Comparison of ENCODE assay signal across 20 mouse cellular contexts in the genomic region with DNA sequence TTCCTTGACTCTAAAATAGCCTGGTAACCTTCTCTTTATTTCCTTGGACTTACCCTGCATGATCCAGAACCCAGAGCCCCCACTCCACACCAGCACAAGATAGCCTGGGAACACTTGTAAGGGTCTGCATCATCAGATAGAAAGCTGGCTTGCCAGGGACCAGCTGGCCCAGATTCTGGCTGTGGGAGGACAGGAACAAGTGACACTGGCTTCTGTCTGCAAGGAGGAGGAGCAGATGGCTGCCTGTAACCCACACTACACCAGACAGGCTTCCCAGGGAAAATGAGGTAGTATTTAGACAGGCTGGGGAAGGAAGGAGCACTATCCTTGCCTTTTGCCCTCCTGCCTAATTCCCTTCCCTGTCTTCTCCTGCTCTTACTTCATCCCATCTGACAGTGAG.
DNase-seq lines count a peak whose midpoint lies in the region; ATAC-seq and TF ChIP-seq lines count a peak whose summit lies in the region.
"Had no signal": no experiment of that assay in that cellular context is flagged by ENCODE, and none has a peak within 500 bp of the region (broad histone marks: within the 10 kb centered on the region; RNA-seq: fewer than 3 reads in every experiment).

No protein-coding gene starts in this region.

- TF ChIP-seq CTCF in forebrain, postnatal 0 days (IDR thresholded peaks at IDR 0.05; ENCODE audit: low read depth), result no peak
- no peak for TF ChIP-seq CTCF in layer of hippocampus, adult 2 months (conservative IDR thresholded peaks at IDR 0.05)

- intact Hi-C loops in gastrocnemius, postnatal 36 days (cut with DNase I), result no loop called here

- ATAC-seq in forebrain, postnatal 0 days, result 0 out of 2 replicates have a peak, but pooled peaks have one; percentile 36
- ATAC-seq in forebrain, embryonic 13.5 days, result no peak
- no peak for ATAC-seq in kidney, embryonic 15.5 days (replicated peaks; ENCODE audit: low FRiP score)
- ATAC-seq: forebrain, embryonic 15.5 days; hindbrain, postnatal 0 days had no signal

- peaks cover 6% of the 10 kb centered on the region; the same call in 1 of the 2 replicates for H3K36me3 ChIP-seq in forebrain, postnatal 0 days (ENCODE audit: insufficient read depth)
- H3K36me3 ChIP-seq in forebrain, embryonic 13.5 days (ENCODE audit: poor library complexity, severe bottlenecking), result no peaks in the 10 kb centered on the region
- H3K36me3 ChIP-seq in kidney, embryonic 15.5 days, result no peaks in the 10 kb centered on the region
- H3K36me3 ChIP-seq: embryonic facial prominence, embryonic 13.5 days; forebrain, embryonic 15.5 days; limb, embryonic 13.5 days; liver, embryonic 13.5 days had no signal

- H3K4me1 ChIP-seq in forebrain, postnatal 0 days (ENCODE audit: insufficient read depth), result no peaks in the 10 kb centered on the region
- 0 out of 2 replicates have a peak, but pooled peaks cover 6% of the 10 kb centered on the region for H3K4me1 ChIP-seq in forebrain, embryonic 13.5 days
- peaks cover 8% of the 10 kb centered on the region for H3K4me1 ChIP-seq in kidney, embryonic 15.5 days
- H3K4me1 ChIP-seq: embryonic facial prominence, embryonic 13.5 days; forebrain, embryonic 15.5 days; liver, embryonic 13.5 days had no signal

- H3K27me3 ChIP-seq in forebrain, postnatal 0 days (ENCODE audit: insufficient read depth, low read length), result no peaks in the 10 kb centered on the region
- no peaks in the 10 kb centered on the region for H3K27me3 ChIP-seq in forebrain, embryonic 13.5 days
- H3K27me3 ChIP-seq in kidney, embryonic 15.5 days, result no peaks in the 10 kb centered on the region
- H3K27me3 ChIP-seq: embryonic facial prominence, embryonic 13.5 days; forebrain, embryonic 15.5 days; limb, embryonic 13.5 days had no signal

- H3K9ac ChIP-seq in forebrain, postnatal 0 days, result no peak overlapping the region
- no peak overlapping the region for H3K9ac ChIP-seq in forebrain, embryonic 13.5 days
- no peak overlapping the region for H3K9ac ChIP-seq in kidney, embryonic 15.5 days
- H3K9ac ChIP-seq: embryonic facial prominence, embryonic 13.5 days; forebrain, embryonic 15.5 days; limb, embryonic 13.5 days; liver, embryonic 13.5 days; lung, embryonic 14.5 days had no signal

- no peak for DNase-seq in forebrain, postnatal 0 days
- peak; percentile 91 for DNase-seq in brain, adult 2 months (ENCODE audit: low read depth, low spot score)
- peak; percentile 67 to 68 for DNase-seq in layer of hippocampus, adult 2 months (ENCODE audit: low spot score in 2 of 2)
- DNase-seq in right cerebral cortex, adult 2 months (ENCODE audit: low spot score in 2 of 2), result peak; percentile 60 to 72
- DNase-seq in gastrocnemius, postnatal 36 days, result no peak
- DNase-seq: adrenal gland, postnatal 14 days; gastrocnemius, postnatal 10 days; heart, adult 2 months; kidney, adult 11 months; kidney, postnatal 14 days; liver, embryonic 13.5 days; lung, embryonic 14.5 days; lung, postnatal 4 days; thymus, postnatal 25 days had no signal

- no peak overlapping the region for H3K4me2 ChIP-seq in forebrain, postnatal 0 days (ENCODE audit: low read depth)
- no peak overlapping the region for H3K4me2 ChIP-seq in forebrain, embryonic 13.5 days
- H3K4me2 ChIP-seq in kidney, embryonic 15.5 days, result no peak overlapping the region
- H3K4me2 ChIP-seq: embryonic facial prominence, embryonic 13.5 days; forebrain, embryonic 15.5 days; limb, embryonic 13.5 days; liver, embryonic 13.5 days; lung, embryonic 14.5 days had no signal

- H3K4me3 ChIP-seq in forebrain, postnatal 0 days (ENCODE audit: low read depth, low read length), result no peak overlapping the region
- no peak overlapping the region for H3K4me3 ChIP-seq in forebrain, embryonic 13.5 days
- no peak overlapping the region for H3K4me3 ChIP-seq in layer of hippocampus, adult 2 months
- no peak overlapping the region for H3K4me3 ChIP-seq in kidney, embryonic 15.5 days (replicated peaks)
- H3K4me3 ChIP-seq: embryonic facial prominence, embryonic 13.5 days; forebrain, embryonic 15.5 days; heart, adult 2 months; limb, embryonic 13.5 days; liver, embryonic 13.5 days had no signal

- H3K27ac ChIP-seq in forebrain, postnatal 0 days (ENCODE audit: low read depth, low read length), result no peak overlapping the region
- H3K27ac ChIP-seq in forebrain, embryonic 13.5 days, result no peak overlapping the region
- H3K27ac ChIP-seq in layer of hippocampus, adult 2 months, result peak overlapping the region; percentile 64
- H3K27ac ChIP-seq in kidney, embryonic 15.5 days, result no peak overlapping the region
- H3K27ac ChIP-seq: embryonic facial prominence, embryonic 13.5 days; forebrain, embryonic 15.5 days; heart, adult 2 months; hindbrain, postnatal 0 days; limb, embryonic 13.5 days; liver, embryonic 13.5 days had no signal

- no peaks in the 10 kb centered on the region for H3K9me3 ChIP-seq in forebrain, postnatal 0 days (ENCODE audit: low read length)
- H3K9me3 ChIP-seq in forebrain, embryonic 13.5 days (replicated peaks), result no peaks in the 10 kb centered on the region
- no peaks in the 10 kb centered on the region for H3K9me3 ChIP-seq in kidney, embryonic 15.5 days (replicated peaks)
- H3K9me3 ChIP-seq: embryonic facial prominence, embryonic 13.5 days; forebrain, embryonic 15.5 days; limb, embryonic 13.5 days; liver, embryonic 13.5 days had no signal

Comparison
In these comparisons a context has a peak if more than half of its experiments do, and no peak if none do; other contexts are left out.
1. DNase-seq: peak in brain, adult 2 months (single experiment), layer of hippocampus, adult 2 months (2 of 2) and right cerebral cortex, adult 2 months (2 of 2); none in forebrain, postnatal 0 days (single experiment) and gastrocnemius, postnatal 36 days (0 of 2).